Mouse (Mus musculus): ENCODE results near the gene Fscn3. TPM values are rescaled to one million over a fixed set of nuclear protein-coding genes. Genes with fewer than 3 reads are reported as not detected.

Fscn3 gene
- not detected for total RNA-seq (2021)
- long read RNA-seq, experiment 1 = 0 reads
- long read RNA-seq, experiment 2 = 0 reads

DNA sequence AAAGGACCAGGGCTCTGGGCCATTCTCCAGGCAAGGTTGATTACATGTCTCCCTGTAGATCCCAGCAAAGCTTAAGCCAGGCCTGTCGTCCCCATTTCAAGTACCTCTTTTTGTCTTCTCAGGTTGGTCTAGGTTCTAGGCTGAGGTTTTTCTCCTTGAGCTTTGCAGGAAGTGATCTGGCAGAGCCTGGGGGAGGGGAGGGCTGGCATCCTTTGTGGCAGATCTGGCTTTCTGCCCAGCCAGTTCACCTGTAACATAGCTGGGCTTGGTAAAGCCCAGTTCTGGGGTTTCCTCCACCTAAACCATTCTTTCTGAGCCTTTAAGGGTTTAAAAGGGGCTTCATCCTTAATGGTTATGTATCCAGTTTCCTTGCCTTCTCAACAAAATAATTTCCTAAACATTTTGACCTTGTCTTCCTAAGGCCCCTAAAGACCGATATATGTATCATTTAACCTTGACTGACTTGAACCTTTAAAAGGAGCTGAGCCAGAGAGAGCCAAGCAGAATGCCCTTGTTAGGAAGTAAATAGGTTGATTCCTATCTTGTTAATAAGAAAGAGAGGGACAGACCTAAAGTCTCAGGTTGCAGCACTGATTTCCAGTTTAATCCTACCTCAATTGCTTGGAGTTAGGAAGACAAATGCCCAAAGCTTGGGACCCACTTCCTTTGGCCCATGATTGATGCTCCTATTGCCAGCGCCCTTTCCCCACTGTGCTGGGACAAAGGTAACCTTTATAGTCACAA is at the start of gene Fscn3:
Fscn3 (plus strand) TSS at position 694 of the 744 bp plus-strand sequence.
- DNase-seq (ENCODE audit: low spot score in 2 of 2) = no peak

GRCm38 (mm10) chr6:28381983-28382382 is 45.6 kb upstream of the Fscn3 start:
- DNase-seq (ENCODE audit: low spot score in 2 of 2) = no peak

DNA sequence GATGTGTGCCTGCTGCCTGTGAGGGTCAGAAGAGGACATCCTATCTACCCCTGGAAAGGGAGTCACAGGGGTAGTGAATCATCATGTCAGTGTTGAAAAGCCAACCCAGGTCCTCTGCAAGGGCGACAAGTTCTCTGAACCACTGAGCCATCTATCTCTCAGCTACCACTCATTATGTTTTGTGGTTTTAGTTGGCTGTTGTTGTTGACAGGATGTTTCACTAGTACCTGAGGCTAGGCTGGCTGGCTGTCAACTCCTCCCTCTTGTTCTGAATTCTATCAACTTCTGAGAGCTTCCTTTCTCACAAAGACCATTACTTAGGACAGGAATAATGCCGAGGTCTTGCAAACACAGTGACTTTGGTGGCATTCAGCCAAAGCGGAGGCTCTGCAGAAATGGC is 42.4 kb upstream of the Fscn3 start:
- no peak for DNase-seq (ENCODE audit: low spot score in 2 of 2)

GRCm38 (mm10) chr6:28389038-28389437 is 38.6 kb upstream of the Fscn3 start:
- DNase-seq (ENCODE audit: low spot score in 2 of 2) = no peak

DNA sequence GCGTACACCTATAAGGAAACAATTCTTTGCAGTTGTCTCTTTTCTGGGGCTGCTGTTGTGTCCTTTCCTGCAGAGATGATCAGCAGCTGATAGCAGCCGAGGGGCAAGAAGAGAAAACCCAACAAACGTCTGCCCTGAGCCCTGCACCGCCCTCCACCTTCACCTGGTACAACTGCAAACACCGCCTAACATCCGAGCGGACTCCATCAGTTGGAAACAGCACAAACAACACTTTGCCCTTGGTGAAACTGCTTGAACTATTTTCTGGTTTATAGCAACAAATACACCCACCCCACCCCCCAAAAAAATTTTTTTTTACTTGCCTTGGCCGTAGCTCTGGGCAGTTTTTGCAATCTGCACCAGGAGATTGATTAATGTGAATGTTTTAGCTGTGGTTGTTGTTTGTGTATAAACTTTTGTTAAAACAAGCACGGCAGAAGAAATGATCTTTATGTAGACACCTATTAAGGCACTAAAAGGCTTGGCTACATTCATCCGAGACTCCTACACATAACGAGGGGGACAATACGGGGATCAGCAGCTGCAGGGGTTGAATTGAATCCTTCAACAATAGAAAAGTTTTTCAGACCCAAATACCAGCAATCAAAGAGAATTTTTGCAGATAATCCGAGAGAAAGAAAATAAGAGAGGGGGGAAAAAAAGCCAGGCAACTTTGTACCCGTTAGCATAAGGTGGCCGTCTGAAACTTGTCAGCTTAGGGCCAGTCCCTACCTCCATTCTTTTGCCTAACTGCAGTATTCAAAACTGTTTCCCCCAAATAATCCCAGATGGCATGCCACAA is 31.3 kb upstream of the Fscn3 start:
- DNase-seq (ENCODE audit: low spot score in 2 of 2) = no peak

- no peak for DNase-seq (ENCODE audit: low spot score in 2 of 2)
Measured at GRCm38 (mm10) chr6:28396853-28397457, 30.6 kb upstream of the Fscn3 start.

DNA sequence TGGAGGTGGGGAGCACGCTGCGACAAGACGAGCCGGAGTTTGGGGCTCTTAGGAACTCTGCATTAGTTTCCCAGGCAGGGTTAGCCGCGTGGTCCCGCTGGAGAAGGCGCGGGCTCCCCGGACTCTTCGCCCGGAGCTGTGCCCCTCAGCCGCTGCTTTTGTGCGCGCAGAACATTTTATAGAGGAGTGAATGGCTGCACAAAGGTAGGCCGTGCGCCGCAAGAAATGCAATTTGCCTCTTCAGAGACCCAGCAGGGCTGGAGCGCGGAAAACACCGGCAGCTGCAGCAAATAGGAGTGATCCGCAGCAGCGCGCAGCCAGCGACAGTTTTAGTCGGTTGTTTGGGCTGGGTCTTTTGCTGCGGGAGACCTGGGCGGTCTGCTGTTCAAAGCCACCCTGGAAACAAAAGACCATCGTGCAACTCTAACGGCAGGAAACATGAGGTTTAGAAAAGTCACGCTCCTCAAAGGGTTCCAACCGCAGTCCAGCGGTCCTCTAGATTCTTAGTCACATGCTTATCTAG is 29.8 kb upstream of the Fscn3 start, which contains the start of gene Zfp800:
Zfp800 (minus strand) TSS at position 325 of the 523 bp plus-strand sequence.
- DNase-seq (ENCODE audit: low spot score in 2 of 2) = no peak

- DNase-seq (ENCODE audit: low spot score in 2 of 2) = no peak
Measured at GRCm38 (mm10) chr6:28398726-28399125, 28.9 kb upstream of the Fscn3 start.

DNA sequence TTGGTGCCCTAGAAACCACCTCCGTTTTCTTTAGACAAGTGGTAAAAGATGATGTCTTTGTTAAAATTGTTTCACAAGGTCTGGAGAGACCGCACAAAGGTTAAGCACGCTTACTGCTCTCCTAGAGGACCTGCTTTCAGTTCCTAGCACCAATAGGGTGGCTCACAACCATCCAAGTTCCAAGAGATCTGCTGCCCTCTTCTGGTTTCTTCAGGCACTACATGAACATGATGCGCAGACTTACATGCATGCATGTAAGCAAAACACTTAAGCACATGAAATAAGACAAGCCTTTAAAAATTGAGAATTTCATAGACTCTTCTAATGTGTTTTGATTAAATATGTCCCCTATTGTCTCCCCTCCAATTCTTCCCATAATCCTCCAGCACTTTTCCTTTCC is 27.8 kb upstream of the Fscn3 start:
- no peak for DNase-seq (ENCODE audit: low spot score in 2 of 2)

- DNase-seq (ENCODE audit: low spot score in 2 of 2) = no peak
Measured at GRCm38 (mm10) chr6:28410053-28410452, 17.5 kb upstream of the Fscn3 start.

DNA sequence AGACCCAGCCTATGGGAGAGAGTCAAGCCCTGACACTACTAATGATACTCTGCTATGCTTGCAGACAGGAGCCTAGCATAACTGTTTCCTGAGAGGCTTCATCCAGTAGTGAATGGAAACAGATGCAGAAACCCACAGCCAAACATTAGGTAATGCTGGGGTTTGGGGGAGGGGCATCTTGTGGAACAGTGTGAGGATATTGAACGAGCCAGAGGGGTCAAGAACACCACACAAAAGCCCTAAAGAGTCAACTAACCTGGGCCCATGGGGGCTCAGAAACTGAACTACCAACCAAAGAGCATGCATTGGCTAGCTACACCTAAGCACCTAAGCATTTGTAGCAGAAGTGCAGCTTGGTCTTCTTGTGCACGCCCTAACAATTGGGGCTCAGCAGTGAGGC is 16.4 kb upstream of the Fscn3 start:
- DNase-seq (ENCODE audit: low spot score in 2 of 2) = no peak

DNA sequence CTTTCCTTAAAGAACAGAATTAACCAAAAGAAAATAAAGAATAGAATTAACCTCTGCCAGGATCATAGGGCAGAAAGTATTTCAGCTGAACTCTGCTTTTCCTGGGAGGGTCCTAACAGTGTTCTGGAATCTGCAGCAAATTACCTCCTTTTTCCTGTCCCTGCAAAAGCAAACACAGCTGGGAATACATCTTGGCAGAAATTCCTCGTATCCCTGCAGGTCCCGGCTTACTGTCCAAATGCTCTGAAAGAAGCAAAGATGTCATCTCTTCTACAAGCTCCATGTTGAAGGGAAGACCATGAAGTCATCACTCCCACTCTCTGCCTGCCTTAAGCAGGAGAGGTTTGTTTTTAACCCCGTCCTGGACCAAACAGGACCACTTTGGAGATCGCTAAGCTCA is 10.6 kb upstream of the Fscn3 start:
- no peak for DNase-seq (ENCODE audit: low spot score in 2 of 2)

GRCm38 (mm10) chr6:28418449-28418848 is 9.1 kb upstream of the Fscn3 start:
- DNase-seq (ENCODE audit: low spot score in 2 of 2) = peak; percentile 50 to 58

- no peak for DNase-seq (ENCODE audit: low spot score in 2 of 2)
Measured at GRCm38 (mm10) chr6:28419673-28420072, 7.9 kb upstream of the Fscn3 start.

DNA sequence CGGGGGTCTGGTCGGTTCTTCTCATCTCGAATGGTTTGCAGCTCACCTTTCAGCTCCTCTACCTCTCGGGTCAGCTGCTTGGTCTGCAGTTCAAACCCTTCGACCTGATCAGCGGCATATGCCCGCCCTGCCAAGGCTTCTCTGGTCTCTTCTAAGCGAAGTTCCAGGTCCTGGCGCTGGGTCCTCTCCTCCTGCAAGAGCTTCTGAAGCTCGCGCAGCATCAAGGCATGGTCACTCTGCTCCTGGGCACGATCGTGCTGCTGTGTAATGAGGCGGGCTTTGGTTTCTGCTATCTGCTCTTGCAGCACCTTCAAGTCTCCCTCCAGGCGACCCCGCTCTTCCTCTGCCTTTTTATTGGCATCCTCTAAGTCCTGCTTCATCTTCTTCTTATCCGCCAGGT is 7.2 kb upstream of the Fscn3 start:
- DNase-seq (ENCODE audit: low spot score in 2 of 2) = no peak

DNA sequence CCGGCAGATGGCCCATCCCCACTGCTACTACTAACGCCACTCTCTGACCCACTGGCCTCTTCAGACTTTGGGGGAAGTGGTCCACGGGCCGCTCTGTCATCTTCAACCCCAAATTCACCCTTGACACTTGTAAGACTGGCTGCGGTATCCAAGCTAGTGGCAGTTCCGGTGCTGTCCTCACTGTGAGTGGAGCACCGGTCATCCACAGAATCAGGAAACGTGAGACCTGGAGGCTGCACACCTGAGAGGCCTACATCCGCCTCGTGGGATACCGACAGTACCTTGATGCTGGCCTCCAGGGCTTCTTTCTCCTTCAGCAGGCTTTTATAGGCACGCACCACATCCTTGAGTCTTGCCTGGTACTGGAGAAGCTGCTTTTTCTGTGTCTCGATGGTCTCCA is 6.7 kb upstream of the Fscn3 start:
- no peak for DNase-seq (ENCODE audit: low spot score in 2 of 2)

DNA sequence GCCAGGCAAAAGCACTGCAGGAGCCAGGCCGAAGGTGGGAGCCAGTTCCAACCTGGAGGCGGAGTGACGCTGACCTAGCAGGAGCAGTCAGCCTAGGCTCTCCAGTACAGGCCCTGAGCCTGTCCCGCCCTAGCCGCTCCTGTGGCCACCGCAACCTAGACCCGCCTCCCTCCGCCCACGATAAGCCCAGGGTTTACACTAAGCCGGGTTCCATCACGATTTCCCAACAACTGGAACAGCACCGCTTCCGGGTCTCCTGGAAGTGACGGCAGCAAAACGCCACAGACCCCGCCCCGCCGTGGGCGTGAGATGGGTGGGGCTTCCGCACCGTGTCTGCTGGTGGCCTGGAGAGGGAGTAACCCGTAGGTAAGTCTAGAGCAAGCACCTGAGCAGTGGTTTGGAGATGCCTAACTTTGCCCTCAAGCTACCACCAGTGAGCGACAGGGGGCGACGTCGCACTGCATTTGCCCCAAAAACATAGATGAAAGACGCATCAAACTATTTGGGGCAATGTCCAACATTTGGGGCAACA is 6.1 kb upstream of the Fscn3 start:
- DNase-seq (ENCODE audit: low spot score in 2 of 2) = peak; percentile 92 to 93

DNA sequence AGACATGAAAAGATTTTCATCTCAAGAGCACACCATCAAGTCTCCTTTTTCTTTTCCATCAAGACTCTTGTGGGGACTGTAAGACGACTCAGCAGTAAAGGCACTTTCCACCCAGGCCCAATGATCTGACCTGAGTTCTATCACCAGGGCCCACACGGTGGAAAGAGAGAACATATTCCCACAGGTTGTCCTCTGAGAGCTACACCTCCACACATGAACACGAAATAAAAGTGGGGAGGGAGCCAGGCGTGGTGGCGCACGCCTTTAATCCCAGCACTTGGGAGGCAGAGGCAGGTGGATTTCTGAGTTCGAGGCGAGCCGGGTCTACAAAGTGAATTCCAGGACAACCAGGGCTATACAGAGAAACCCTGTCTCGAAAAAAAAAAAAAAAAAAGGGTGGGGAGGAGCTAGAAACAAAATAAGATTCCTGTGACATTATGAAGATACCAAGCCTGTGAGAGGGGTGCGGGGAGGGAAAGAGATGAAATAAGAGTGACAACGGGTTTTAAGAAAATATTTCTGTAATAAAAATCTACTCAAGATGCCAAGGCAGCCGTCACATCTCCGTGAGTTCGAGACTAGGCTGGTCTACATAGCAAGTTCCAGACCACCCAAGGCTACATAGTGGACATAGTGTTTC is 4.8 kb upstream of the Fscn3 start:
- DNase-seq (ENCODE audit: low spot score in 2 of 2) = no peak

DNA sequence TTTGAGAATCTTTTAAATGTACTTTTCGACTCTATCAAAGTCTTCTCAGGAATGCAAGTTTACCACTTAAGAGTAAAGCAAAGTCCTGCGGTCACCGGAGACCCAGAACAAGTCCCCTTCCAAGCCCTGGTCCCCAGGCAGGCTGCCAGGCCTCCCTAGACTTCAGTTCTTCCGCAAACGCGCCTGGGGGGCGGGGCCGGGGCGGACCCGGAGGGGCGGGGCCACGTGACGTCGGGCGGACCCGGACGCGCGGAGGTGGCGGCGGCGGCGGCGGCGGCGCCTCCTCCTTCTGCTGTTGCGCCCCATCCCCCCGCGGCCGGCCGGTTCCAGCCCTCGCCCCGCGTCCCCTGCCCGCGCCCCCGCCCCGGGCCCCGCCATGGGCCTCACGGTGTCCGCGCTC is 4.3 kb upstream of the Fscn3 start, which contains the start of gene Arf5:
Arf5 (plus strand) TSS at position 248 of the 400 bp plus-strand sequence.
- DNase-seq (ENCODE audit: low spot score in 2 of 2) = peak; percentile 87 to 96

GRCm38 (mm10) chr6:28423767-28424695 is 3.6 kb upstream of the Fscn3 start:
- peak; percentile 14 to 39 for DNase-seq (ENCODE audit: low spot score in 2 of 2)

Data from adrenal gland, postnatal 4 days (tissue).